ENCODE assay signal across 13 mouse cellular contexts in the genomic region with DNA sequence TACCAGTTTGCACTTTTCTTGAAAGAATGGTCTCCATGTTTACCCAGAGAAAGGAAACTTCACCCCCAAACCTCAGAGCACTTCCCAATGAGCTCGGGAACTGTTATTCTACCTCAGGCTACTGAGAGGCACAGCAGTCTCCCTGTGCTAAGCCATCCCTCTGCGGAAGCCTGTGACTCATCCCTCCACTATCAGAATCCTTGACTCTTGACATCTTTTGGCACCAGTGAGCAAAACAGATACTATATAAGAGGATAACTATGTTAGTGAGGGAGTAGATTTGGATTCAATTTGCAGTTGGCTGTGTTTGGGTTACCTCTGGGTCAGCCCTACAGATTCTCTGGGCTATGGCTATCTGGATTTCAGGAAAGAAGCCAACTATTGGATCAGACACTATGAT.
"Had no signal": no experiment of that assay in that cellular context is flagged by ENCODE, and none has a peak within 500 bp of the region (broad histone marks: within the 10 kb centered on the region; RNA-seq: fewer than 3 reads in every experiment).

No protein-coding gene starts in this region.

- H3K4me2 ChIP-seq: liver, embryonic 11.5 days; lung, embryonic 14.5 days; neural tube, embryonic 15.5 days had no signal

- H3K36me3 ChIP-seq: limb, embryonic 10.5 days; midbrain, embryonic 10.5 days; neural tube, embryonic 15.5 days had no signal

- H3K27ac ChIP-seq: limb, embryonic 10.5 days; midbrain, embryonic 10.5 days; neural tube, embryonic 15.5 days had no signal

- H3K9me3 ChIP-seq: limb, embryonic 10.5 days; midbrain, embryonic 10.5 days; neural tube, embryonic 15.5 days had no signal

- DNase-seq: kidney, postnatal 14 days; lung, embryonic 14.5 days; lung, postnatal 10 days; lung, postnatal 4 days; midbrain, embryonic 14.5 days; right cerebral cortex, adult 18-20 months; thymus, adult 18-20 months; thymus, postnatal 14 days had no signal

- H3K4me3 ChIP-seq: limb, embryonic 10.5 days; midbrain, embryonic 10.5 days; myocyte; neural tube, embryonic 15.5 days had no signal

- H3K9ac ChIP-seq: lung, embryonic 14.5 days; neural tube, embryonic 15.5 days had no signal

- H3K4me1 ChIP-seq: limb, embryonic 10.5 days; midbrain, embryonic 10.5 days; neural tube, embryonic 15.5 days had no signal
